Comparison of ENCODE assay signal across 9 mouse cellular contexts in genomic region chr5:30114761-30115140, GRCm38 (mm10). TPM values are rescaled to one million over a fixed set of nuclear protein-coding genes. Genes with fewer than 3 reads are reported as not detected.
DNase-seq lines count a peak whose midpoint lies in the region; ATAC-seq and TF ChIP-seq lines count a peak whose summit lies in the region.
"Had no signal": no experiment of that assay in that cellular context is flagged by ENCODE, and none has a peak within 500 bp of the region (broad histone marks: within the 10 kb centered on the region; RNA-seq: fewer than 3 reads in every experiment).

No protein-coding gene starts in this region.

- ATAC-seq in heart, postnatal 0 days (ENCODE audit: insufficient read depth, low read depth), result no peak; the same call in 1 of the 2 replicates
- no peak for ATAC-seq in hindbrain, embryonic 11.5 days (ENCODE audit: low FRiP score)
- ATAC-seq in midbrain, embryonic 11.5 days (ENCODE audit: low FRiP score), result no peak; the same call in 1 of the 2 replicates

- H3K4me3 ChIP-seq in heart, postnatal 0 days (ENCODE audit: low read depth, low read length), result peak overlapping the region; percentile 50
- peak overlapping the region; percentile 48 for H3K4me3 ChIP-seq in bone marrow macrophage, adult 2 months (ENCODE audit: insufficient read depth, low read length)
- H3K4me3 ChIP-seq in hindbrain, embryonic 11.5 days (ENCODE audit: low read depth, low read length), result peak overlapping the region; percentile 42
- peak overlapping the region; percentile 43 for H3K4me3 ChIP-seq in midbrain, embryonic 11.5 days (ENCODE audit: low read depth, low read length)

- H3K4me1 ChIP-seq in heart, postnatal 0 days (ENCODE audit: control insufficient read depth, insufficient read depth), result peaks cover 14% of the 10 kb centered on the region; the same call in 1 of the 2 replicates
- H3K4me1 ChIP-seq in bone marrow macrophage, adult 2 months (ENCODE audit: control insufficient read depth, insufficient read depth, low read length), result no peaks in the 10 kb centered on the region
- peaks cover 30% of the 10 kb centered on the region for H3K4me1 ChIP-seq in hindbrain, embryonic 11.5 days (replicated peaks; ENCODE audit: control insufficient read depth, insufficient read depth, low read length)
- peaks cover 28% of the 10 kb centered on the region for H3K4me1 ChIP-seq in midbrain, embryonic 11.5 days (ENCODE audit: control insufficient read depth, insufficient read depth, low read length)

- no peak for TF ChIP-seq CTCF in heart, postnatal 0 days (IDR thresholded peaks at IDR 0.05; ENCODE audit: low read depth)
- no peak for TF ChIP-seq CTCF in bone marrow macrophage, adult 2 months (IDR thresholded peaks at IDR 0.05; ENCODE audit: low read depth, low read length)

- H3K27ac ChIP-seq in heart, postnatal 0 days (ENCODE audit: low read depth), result no peak overlapping the region
- no peak overlapping the region for H3K27ac ChIP-seq in bone marrow macrophage, adult 2 months (ENCODE audit: insufficient read depth, low read depth, low read length)
- H3K27ac ChIP-seq in hindbrain, embryonic 11.5 days (ENCODE audit: low read depth, low read length), result no peak overlapping the region
- H3K27ac ChIP-seq in midbrain, embryonic 11.5 days (ENCODE audit: low read depth, low read length), result no peak overlapping the region

- H3K9me3 ChIP-seq in heart, postnatal 0 days (replicated peaks; ENCODE audit: control insufficient read depth, low read length), result no peaks in the 10 kb centered on the region
- no peaks in the 10 kb centered on the region for H3K9me3 ChIP-seq in hindbrain, embryonic 11.5 days (ENCODE audit: control insufficient read depth, low read length)
- H3K9me3 ChIP-seq in midbrain, embryonic 11.5 days (ENCODE audit: control insufficient read depth, low read length), result no peaks in the 10 kb centered on the region

- peak overlapping the region; percentile 83 for H3K4me2 ChIP-seq in heart, postnatal 0 days (ENCODE audit: low read depth, low read length)
- H3K4me2 ChIP-seq in hindbrain, embryonic 11.5 days (replicated peaks; ENCODE audit: low read depth, low read length), result peak overlapping the region; percentile 83
- H3K4me2 ChIP-seq in midbrain, embryonic 11.5 days, result peak overlapping the region; percentile 74

- peaks cover 50% of the 10 kb centered on the region for H3K27me3 ChIP-seq in heart, postnatal 0 days (ENCODE audit: control insufficient read depth, insufficient read depth, low read length)
- peaks cover 15% of the 10 kb centered on the region for H3K27me3 ChIP-seq in hindbrain, embryonic 11.5 days (ENCODE audit: control insufficient read depth, insufficient read depth, low read length)
- peaks cover 20% of the 10 kb centered on the region; the same call in 1 of the 2 replicates for H3K27me3 ChIP-seq in midbrain, embryonic 11.5 days (ENCODE audit: control insufficient read depth, insufficient read depth, low read length)

- H3K36me3 ChIP-seq in heart, postnatal 0 days (replicated peaks; ENCODE audit: control insufficient read depth, insufficient read depth, low read length), result peaks cover 30% of the 10 kb centered on the region
- H3K36me3 ChIP-seq in hindbrain, embryonic 11.5 days (ENCODE audit: control insufficient read depth, insufficient read depth, low read length), result peaks cover 2% of the 10 kb centered on the region; the same call in 1 of the 2 replicates
- peaks cover 5% of the 10 kb centered on the region for H3K36me3 ChIP-seq in midbrain, embryonic 11.5 days (ENCODE audit: control insufficient read depth, insufficient read depth, low read length)

- TF ChIP-seq EP300 in heart, postnatal 0 days (IDR thresholded peaks at IDR 0.05; ENCODE audit: low read depth), result no peak

- WGBS in heart, postnatal 0 days, result 2% methylated on average over 28 of the region's 28 CpGs
- 2% methylated on average over 28 of the region's 28 CpGs for WGBS in hindbrain, embryonic 11.5 days
- WGBS in midbrain, embryonic 11.5 days, result 4% methylated on average over 28 of the region's 28 CpGs

- TF ChIP-seq POLR2A in bone marrow macrophage, adult 2 months (IDR thresholded peaks at IDR 0.05; ENCODE audit: borderline replicate concordance, low read depth, low read length), result no peak

- peak overlapping the region; percentile 42; the same call in 1 of the 2 replicates for H3K9ac ChIP-seq in heart, postnatal 0 days (replicated peaks; ENCODE audit: low read depth, low read length)
- peak overlapping the region; percentile 53; the same call in 1 of the 2 replicates for H3K9ac ChIP-seq in hindbrain, embryonic 11.5 days (ENCODE audit: low read depth, low read length)
- H3K9ac ChIP-seq in midbrain, embryonic 11.5 days (ENCODE audit: low read length), result peak overlapping the region; percentile 57

- DNase-seq in heart, postnatal 0 days (ENCODE audit: low spot score), result no peak
- DNase-seq in heart, postnatal 4 days, result no peak
- no peak for DNase-seq in hindbrain, embryonic 11.5 days (ENCODE audit: low spot score)
- DNase-seq in midbrain, embryonic 11.5 days (ENCODE audit: low spot score, missing footprints), result peak; percentile 89
- no peak for DNase-seq in layer of hippocampus, postnatal 10 days (ENCODE audit: low spot score in 2 of 2)
- no peak for DNase-seq in ovary, postnatal 36 days (ENCODE audit: low spot score)
- no peak for DNase-seq in urinary bladder, postnatal 25 days (ENCODE audit: low spot score)

RNA-seq across cellular contexts. Expression of gene 3110082J24Rik, which starts 8.9 kb away (rescaled TPM):
- total RNA-seq in heart, postnatal 0 days (2014; rRNA removed; ENCODE audit: low replicate concordance), result not detected in 2 replicates
- polyA plus RNA-seq in heart, postnatal 0 days (2015; fragmentation: Nextera tagmentation; extraction: Ambion mirVana), result not detected in 2 replicates
- total RNA-seq in heart, postnatal 4 days (2021), result not detected
- polyA plus RNA-seq in bone marrow macrophage, adult 2 months (2012; ENCODE audit: insufficient read depth, insufficient read length, missing spikeins), result not detected in 2 replicates
- polyA plus RNA-seq in hindbrain, embryonic 11.5 days (2014; fragmentation: Nextera tagmentation; extraction: Ambion mirVana), result 6.3 and 6.5 TPM in 2 replicates
- polyA plus RNA-seq in midbrain, embryonic 11.5 days (2014; fragmentation: Nextera tagmentation; extraction: Ambion mirVana), result 3.7 and 4.5 TPM in 2 replicates
- total RNA-seq in layer of hippocampus, postnatal 10 days (2021), result 1 to 10 TPM; 5.0 TPM
- total RNA-seq: megakaryocyte progenitor cell, adult 5-6 weeks had no signal

RNA-seq across cellular contexts. Expression of gene Garem2, which starts 9.8 kb away (rescaled TPM):
- 0.70 TPM in 1 of 2 replicates, not detected in the other for total RNA-seq in heart, postnatal 0 days (2014; rRNA removed; ENCODE audit: low replicate concordance)
- polyA plus RNA-seq in heart, postnatal 0 days (2015; fragmentation: Nextera tagmentation; extraction: Ambion mirVana), result 0.12 and 0.14 TPM in 2 replicates
- under 1 TPM; 0.27 to 0.45 TPM for total RNA-seq in heart, postnatal 4 days (2021)
- polyA plus RNA-seq in bone marrow macrophage, adult 2 months (2012; ENCODE audit: insufficient read depth, insufficient read length, missing spikeins), result not detected in 2 replicates
- 18.2 and 20.3 TPM in 2 replicates for polyA plus RNA-seq in hindbrain, embryonic 11.5 days (2014; fragmentation: Nextera tagmentation; extraction: Ambion mirVana)
- 14.3 and 15.3 TPM in 2 replicates for polyA plus RNA-seq in midbrain, embryonic 11.5 days (2014; fragmentation: Nextera tagmentation; extraction: Ambion mirVana)
- total RNA-seq in layer of hippocampus, postnatal 10 days (2021), result 10 to 100 TPM; 14.5 to 15.8 TPM
- total RNA-seq: megakaryocyte progenitor cell, adult 5-6 weeks had no signal

RNA-seq across cellular contexts. Expression of gene Hadha, which starts 40.2 kb away (rescaled TPM):
- 368 and 497 TPM in 2 replicates for total RNA-seq in heart, postnatal 0 days (2014; rRNA removed; ENCODE audit: low replicate concordance)
- 722 and 748 TPM in 2 replicates for polyA plus RNA-seq in heart, postnatal 0 days (2015; fragmentation: Nextera tagmentation; extraction: Ambion mirVana)
- 1,000 to 10,000 TPM; 1,073 to 1,141 TPM for total RNA-seq in heart, postnatal 4 days (2021)
- 114 and 117 TPM in 2 replicates for polyA plus RNA-seq in bone marrow macrophage, adult 2 months (2012; ENCODE audit: insufficient read depth, insufficient read length, missing spikeins)
- polyA plus RNA-seq in hindbrain, embryonic 11.5 days (2014; fragmentation: Nextera tagmentation; extraction: Ambion mirVana), result 59.4 and 81.2 TPM in 2 replicates
- 75.1 and 87.0 TPM in 2 replicates for polyA plus RNA-seq in midbrain, embryonic 11.5 days (2014; fragmentation: Nextera tagmentation; extraction: Ambion mirVana)
- total RNA-seq in layer of hippocampus, postnatal 10 days (2021), result 10 to 100 TPM; 69.7 to 95.5 TPM

RNA-seq across cellular contexts. Expression of gene Hadhb, which starts 40.3 kb away (rescaled TPM):
- total RNA-seq in heart, postnatal 0 days (2014; rRNA removed; ENCODE audit: low replicate concordance), result 669 and 1,098 TPM in 2 replicates
- 1,207 and 1,270 TPM in 2 replicates for polyA plus RNA-seq in heart, postnatal 0 days (2015; fragmentation: Nextera tagmentation; extraction: Ambion mirVana)
- total RNA-seq in heart, postnatal 4 days (2021), result 1,000 to 10,000 TPM; 1,045 to 1,083 TPM
- 67.2 and 75.0 TPM in 2 replicates for polyA plus RNA-seq in bone marrow macrophage, adult 2 months (2012; ENCODE audit: insufficient read depth, insufficient read length, missing spikeins)
- polyA plus RNA-seq in hindbrain, embryonic 11.5 days (2014; fragmentation: Nextera tagmentation; extraction: Ambion mirVana), result 99.9 and 106 TPM in 2 replicates
- polyA plus RNA-seq in midbrain, embryonic 11.5 days (2014; fragmentation: Nextera tagmentation; extraction: Ambion mirVana), result 107 and 114 TPM in 2 replicates
- 10 to 100 TPM; 68.6 to 75.7 TPM for total RNA-seq in layer of hippocampus, postnatal 10 days (2021)

RNA-seq across cellular contexts. Expression of gene Tyms, which starts 41.3 kb away (rescaled TPM):
- total RNA-seq in heart, postnatal 0 days (2014; rRNA removed; ENCODE audit: low replicate concordance), result 14.7 and 27.6 TPM in 2 replicates
- 48.1 and 50.0 TPM in 2 replicates for polyA plus RNA-seq in heart, postnatal 0 days (2015; fragmentation: Nextera tagmentation; extraction: Ambion mirVana)
- total RNA-seq in heart, postnatal 4 days (2021), result 10 to 100 TPM; 44.0 to 49.6 TPM
- 27.9 and 29.1 TPM in 2 replicates for polyA plus RNA-seq in bone marrow macrophage, adult 2 months (2012; ENCODE audit: insufficient read depth, insufficient read length, missing spikeins)
- 229 and 235 TPM in 2 replicates for polyA plus RNA-seq in hindbrain, embryonic 11.5 days (2014; fragmentation: Nextera tagmentation; extraction: Ambion mirVana)
- polyA plus RNA-seq in midbrain, embryonic 11.5 days (2014; fragmentation: Nextera tagmentation; extraction: Ambion mirVana), result 268 and 278 TPM in 2 replicates
- 1 to 10 TPM; 9.4 to 9.5 TPM for total RNA-seq in layer of hippocampus, postnatal 10 days (2021)

Comparison
In these comparisons a context has a peak if more than half of its experiments do, and no peak if none do; other contexts are left out.
1. RNA of gene Garem2, which starts 9.8 kb away (polyA plus RNA-seq): 18.2 to 20.3 TPM in hindbrain, embryonic 11.5 days and 14.3 to 15.3 TPM in midbrain, embryonic 11.5 days; 0.12 to 0.14 TPM in heart, postnatal 0 days and not detected in bone marrow macrophage, adult 2 months; every median in the first group is over 10 times any median in the second.
2. Peak in every context shown above with its lines, with median percentiles within 50 percentile points of each other: H3K4me2 ChIP-seq, H3K4me3 ChIP-seq and H3K9ac ChIP-seq.